Mouse (Mus musculus) lung, embryonic 16.5 days (tissue): ENCODE data around the gene Tle3. TPM values are rescaled to one million over a fixed set of nuclear protein-coding genes. Genes with fewer than 3 reads are reported as not detected.
A peak's percentile ranks its signal among the peaks of the same experiment; 100 is the strongest.

Experiments
- ATAC-seq: fragments of 200-750 bp; cut with Nextera tagmentation; 2 replicates; pipeline ENCODE4 v1.8.0; 2017; ENCODE audit warnings: low read depth, mild to moderate bottlenecking, moderate library complexity
- H3K27ac ChIP-seq: fragments of 300-500 bp; sonication (generic); 2 replicates; pipeline ENCODE4 v1.5.1; 2014; ENCODE audit warnings: mild to moderate bottlenecking, control low read depth, low read length
- H3K27me3 ChIP-seq: fragments of 300-500 bp; sonication (generic); 2 replicates; pipeline ENCODE4 v1.6.1; 2014; ENCODE audit warnings: low read depth, low read length, mixed read lengths; ENCODE audit not compliant: control insufficient read depth, insufficient read depth
- H3K36me3 ChIP-seq: fragments of 300-500 bp; sonication (generic); 2 replicates; pipeline ENCODE4 v1.6.1; 2014; ENCODE audit warnings: low read length; ENCODE audit not compliant: control insufficient read depth, insufficient read depth
- H3K4me1 ChIP-seq: fragments of 300-500 bp; sonication (generic); replicated peaks from 2 replicates; pipeline ENCODE4 v1.6.1; 2014; ENCODE audit warnings: low read length, mixed read lengths; ENCODE audit not compliant: control insufficient read depth, insufficient read depth
- H3K4me2 ChIP-seq: fragments of 300-500 bp; sonication (generic); 2 replicates; pipeline ENCODE4 v1.6.1; 2014; ENCODE audit warnings: low read depth, low read length, control low read depth
- H3K4me3 ChIP-seq: fragments of 300-500 bp; sonication (generic); 2 replicates; pipeline ENCODE4 v1.5.1; 2014; ENCODE audit warnings: mild to moderate bottlenecking, low read length, control low read depth
- H3K9ac ChIP-seq: fragments of 300-500 bp; sonication (generic); 2 replicates; pipeline ENCODE4 v1.6.1; 2014; ENCODE audit warnings: low read length, control low read depth
- H3K9me3 ChIP-seq: fragments of 300-500 bp; sonication (generic); 2 replicates; pipeline ENCODE4 v1.6.1; 2016; ENCODE audit warnings: low read length; ENCODE audit not compliant: control insufficient read depth
- WGBS: fragments of 180-500 bp; shearing (Covaris S2); extraction: QIAGEN DNeasy Blood & Tissue Kit; methylation state at CpG from one replicate; pipeline ENCODE4 v1.1.7; 2014; 5-methylcytosine and 5-hydroxymethylcytosine counted together
- polyA plus RNA-seq: library from polyadenylated mRNA; unstranded; fragments of >200 nt; fragmentation: Nextera tagmentation; extraction: Ambion mirVana; gene quantifications from 2 replicates; pipeline ENCODE4 v1.2.1, GENCODE M21; 2015

Tle3 gene
- polyA plus RNA-seq, 1 experiment from 2014 or later, result 23.4 TPM

DNA sequence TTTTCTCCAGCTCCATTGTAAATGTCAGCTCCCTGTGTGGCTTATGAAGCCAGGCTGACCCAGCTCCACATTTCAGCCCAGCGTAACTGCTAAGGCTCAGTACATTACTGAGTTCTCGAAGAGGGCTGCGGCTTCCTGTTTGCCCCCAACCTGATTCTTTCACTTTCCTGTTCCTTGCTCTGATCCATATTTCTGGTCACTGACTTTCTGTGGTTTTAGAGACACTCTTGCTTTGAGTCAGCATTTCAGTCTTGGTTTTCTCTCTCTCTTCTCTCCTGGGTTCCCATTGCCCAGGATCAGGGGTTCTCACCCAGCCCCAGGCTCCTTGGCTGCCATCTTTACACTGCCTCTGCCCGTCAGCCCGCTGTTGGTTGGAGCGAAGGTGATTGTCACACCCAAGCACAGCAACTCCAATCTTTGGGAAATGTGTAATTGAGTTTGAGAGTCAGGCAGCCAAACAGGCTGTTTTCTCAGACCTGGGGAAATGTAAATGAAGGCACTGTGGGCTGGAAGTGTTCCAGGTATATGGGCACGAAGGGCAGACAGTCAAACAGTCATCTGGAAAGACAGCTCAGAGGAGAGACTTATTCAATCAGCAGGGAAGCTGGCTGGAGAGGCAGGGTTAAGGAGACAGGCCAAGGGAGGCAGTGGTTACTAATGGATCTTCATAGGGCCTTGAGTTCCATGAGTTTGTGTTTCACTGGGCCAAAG is 39.8 kb upstream of the Tle3 start:
- H3K9ac ChIP-seq, result no peak overlapping the region
- ATAC-seq, result no peak
- no peak overlapping the region for H3K4me3 ChIP-seq
- no peaks in the 10 kb centered on the region for H3K36me3 ChIP-seq
- peaks cover 68% of the 10 kb centered on the region for H3K27me3 ChIP-seq
- H3K4me2 ChIP-seq, result no peak overlapping the region
- 79% methylated on average over 7 of the region's 7 CpGs for WGBS
- H3K9me3 ChIP-seq, result no peaks in the 10 kb centered on the region
- H3K27ac ChIP-seq, result no peak overlapping the region
- H3K4me1 ChIP-seq, result peaks cover 9% of the 10 kb centered on the region

DNA sequence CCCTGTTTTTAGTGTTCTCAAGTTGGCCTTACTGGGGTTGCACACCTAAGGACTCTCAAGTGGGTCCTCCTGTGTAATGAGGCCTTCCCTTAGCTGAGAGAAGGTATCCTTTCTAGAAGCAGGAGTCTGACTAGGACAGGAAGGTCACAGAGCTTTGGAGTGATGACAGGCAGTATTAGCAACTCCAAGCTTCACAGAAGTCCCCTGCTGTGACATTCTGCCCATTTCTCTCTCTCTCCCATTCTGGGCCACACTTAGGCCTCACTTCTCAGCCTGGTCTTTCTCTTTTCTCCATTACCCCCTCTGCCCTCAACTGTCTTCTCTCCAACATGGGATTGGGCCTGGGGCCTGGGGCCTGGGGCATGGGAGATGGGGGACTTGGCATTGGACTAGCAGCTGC is 36.0 kb upstream of the Tle3 start:
- peaks cover 58% of the 10 kb centered on the region for H3K27me3 ChIP-seq
- H3K4me1 ChIP-seq, result peaks cover 33% of the 10 kb centered on the region
- ATAC-seq, result no peak

DNA sequence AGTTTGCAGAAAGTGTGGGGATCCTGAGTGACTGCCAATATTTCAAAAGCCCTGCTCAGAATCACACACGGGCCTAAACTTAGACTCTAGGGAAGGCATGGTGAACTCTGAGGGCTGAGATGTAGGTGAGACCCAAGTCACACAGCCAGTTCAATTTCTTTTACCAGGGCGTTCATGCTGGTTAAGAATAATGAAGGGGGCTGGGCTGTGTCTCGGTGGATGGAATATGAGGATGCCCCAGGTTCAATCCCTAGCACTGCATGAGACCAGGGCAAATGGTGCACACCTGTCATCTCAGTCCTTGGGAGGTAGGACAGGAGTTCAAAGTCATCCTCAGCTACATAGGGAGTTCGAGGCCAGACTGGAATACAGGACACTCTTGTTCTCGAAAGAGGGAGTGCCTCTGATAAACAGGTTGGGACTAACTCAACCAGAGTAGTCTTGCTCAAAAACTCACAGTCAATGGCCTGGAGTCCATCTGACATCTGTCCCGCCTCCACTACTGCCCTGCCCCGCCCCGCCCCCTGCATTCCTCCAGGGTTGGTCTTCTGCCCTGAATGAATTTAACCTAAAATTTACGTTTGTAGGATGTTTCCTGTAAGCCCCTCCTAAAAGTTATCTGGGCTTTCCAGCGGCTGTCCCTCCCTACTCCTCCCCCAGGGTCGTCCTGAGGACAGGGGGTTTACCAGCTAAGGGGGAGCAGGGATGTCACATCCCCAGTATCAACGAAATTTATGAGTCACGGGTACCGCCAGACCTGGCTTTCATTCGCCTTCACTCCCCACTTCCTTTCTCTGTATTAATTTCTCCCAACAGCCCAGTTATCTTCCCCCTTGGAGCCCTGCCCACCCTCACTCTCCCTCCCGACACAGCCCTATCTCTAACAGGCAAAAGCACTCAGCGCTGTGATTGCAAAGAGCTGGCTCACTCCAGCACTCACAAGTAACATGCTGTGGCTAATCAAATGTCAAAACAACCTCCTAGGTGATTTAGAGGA is 35.3 kb upstream of the Tle3 start:
- 22% methylated on average over 17 of the region's 17 CpGs for WGBS
- no peak overlapping the region for H3K4me2 ChIP-seq
- ATAC-seq, result peak; percentile 80
- H3K4me1 ChIP-seq, result peaks cover 33% of the 10 kb centered on the region
- H3K27me3 ChIP-seq, result peaks cover 65% of the 10 kb centered on the region
- no peaks in the 10 kb centered on the region for H3K9me3 ChIP-seq
- no peaks in the 10 kb centered on the region for H3K36me3 ChIP-seq
- H3K4me3 ChIP-seq, result no peak overlapping the region
- no peak overlapping the region for H3K9ac ChIP-seq
- H3K27ac ChIP-seq, result no peak overlapping the region

More for the DNA sequence above, 36.0 kb upstream of the Tle3 start:
- no peak overlapping the region for H3K9ac ChIP-seq
- no peaks in the 10 kb centered on the region for H3K36me3 ChIP-seq
- H3K27ac ChIP-seq, result no peak overlapping the region
- no peak overlapping the region for H3K4me3 ChIP-seq
- no peaks in the 10 kb centered on the region for H3K9me3 ChIP-seq
- no peak overlapping the region for H3K4me2 ChIP-seq

DNA sequence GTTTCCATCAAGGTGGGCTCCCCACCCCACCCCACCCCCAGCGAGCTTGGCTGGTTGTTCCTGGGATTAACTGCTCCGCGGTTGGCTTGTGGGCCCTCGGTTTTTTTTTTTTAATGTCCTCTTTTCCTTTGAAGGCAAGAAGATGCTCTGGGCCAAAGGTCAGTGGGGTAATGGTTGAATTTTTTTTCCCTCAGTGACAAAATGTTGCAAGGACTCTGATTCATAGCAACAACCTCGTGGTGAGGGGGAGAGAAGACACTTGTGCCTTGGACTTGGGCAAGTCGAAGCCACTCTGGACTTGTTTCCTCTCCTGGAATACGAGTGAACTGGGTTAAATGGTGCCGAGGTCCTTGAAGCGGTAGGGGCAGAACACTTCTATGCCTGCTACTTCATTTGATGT is 34.5 kb upstream of the Tle3 start:
- Histone ChIP-seq H3K9me3 (no peaks in the 10 kb centered on the region), H3K36me3 (no peaks in the 10 kb centered on the region), H3K27ac (no peak overlapping the region), H3K4me1 (peaks cover 33% of the 10 kb centered on the region), H3K9ac (no peak overlapping the region), H3K4me3 (no peak overlapping the region), H3K27me3 (peaks cover 66% of the 10 kb centered on the region), H3K4me2 (no peak overlapping the region)
- ATAC-seq, result no peak
- WGBS, result 12% methylated on average over 9 of the region's 9 CpGs

DNA sequence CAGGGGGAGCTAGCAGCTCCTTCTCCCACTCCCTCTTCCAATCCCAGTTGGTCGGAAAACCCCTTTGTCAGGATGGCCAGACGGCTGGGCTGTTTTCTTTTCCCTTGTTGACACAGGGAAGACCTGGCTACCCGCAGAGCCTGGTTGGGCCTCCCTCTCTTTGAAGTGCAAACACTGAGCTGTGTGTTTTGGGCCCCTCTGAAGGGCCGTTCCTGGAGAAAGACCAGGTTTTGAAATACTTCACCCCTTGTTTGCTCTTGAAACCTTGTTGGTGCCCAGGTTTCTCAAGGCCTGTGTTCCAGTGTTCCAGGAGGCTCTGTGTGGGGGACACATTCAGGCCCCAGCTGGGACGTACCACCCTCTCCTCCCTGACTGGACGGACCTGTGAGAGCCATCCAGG is 32.9 kb upstream of the Tle3 start:
- Histone ChIP-seq H3K4me2 (no peak overlapping the region), H3K9ac (no peak overlapping the region), H3K36me3 (no peaks in the 10 kb centered on the region), H3K9me3 (no peaks in the 10 kb centered on the region), H3K27me3 (peaks cover 69% of the 10 kb centered on the region), H3K4me3 (no peak overlapping the region), H3K27ac (no peak overlapping the region), H3K4me1 (peaks cover 35% of the 10 kb centered on the region)
- peak; percentile 52; the same call in 1 of the 2 replicates for ATAC-seq
- 37% methylated on average over 6 of the region's 6 CpGs for WGBS

DNA sequence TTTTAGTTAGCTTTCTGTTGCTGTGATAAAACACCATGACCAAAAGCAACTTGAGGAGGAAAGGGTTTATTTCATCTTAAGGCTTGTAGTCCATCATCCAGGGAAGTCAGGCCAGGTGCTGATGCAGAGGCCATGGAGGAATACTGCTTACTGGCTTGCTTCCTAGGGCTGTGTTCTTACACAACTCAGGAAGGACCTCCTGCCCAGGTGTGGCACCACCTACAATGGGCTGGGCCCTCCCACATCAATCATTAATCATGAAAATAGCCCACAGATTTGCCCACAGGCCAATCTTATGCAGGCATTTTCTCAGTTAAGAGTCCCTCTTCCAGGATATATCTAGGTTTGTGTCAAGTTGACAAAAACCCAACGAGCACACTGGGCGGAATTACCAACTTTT is 31.8 kb upstream of the Tle3 start:
- Histone ChIP-seq H3K36me3 (no peaks in the 10 kb centered on the region), H3K4me1 (peaks cover 35% of the 10 kb centered on the region), H3K27ac (no peak overlapping the region), H3K4me3 (no peak overlapping the region), H3K9ac (no peak overlapping the region), H3K27me3 (peaks cover 73% of the 10 kb centered on the region), H3K9me3 (no peaks in the 10 kb centered on the region), H3K4me2 (no peak overlapping the region)
- WGBS, result 77% methylated on average over 2 of the region's 2 CpGs
- ATAC-seq, result no peak

- no peak overlapping the region for H3K4me3 ChIP-seq
- H3K4me2 ChIP-seq, result no peak overlapping the region
- ATAC-seq, result no peak
- 72% methylated on average over 6 of the region's 6 CpGs for WGBS
- H3K27me3 ChIP-seq, result peaks cover 69% of the 10 kb centered on the region
- no peak overlapping the region for H3K27ac ChIP-seq
- no peaks in the 10 kb centered on the region for H3K9me3 ChIP-seq
- H3K36me3 ChIP-seq, result no peaks in the 10 kb centered on the region
- peaks cover 28% of the 10 kb centered on the region for H3K4me1 ChIP-seq
- no peak overlapping the region for H3K9ac ChIP-seq
Observed at GRCm38 (mm10) chr9:61342297-61342696, 29.9 kb upstream of the Tle3 start.

- H3K4me1 ChIP-seq, result peaks cover 17% of the 10 kb centered on the region
- peaks cover 58% of the 10 kb centered on the region for H3K27me3 ChIP-seq
- no peaks in the 10 kb centered on the region for H3K9me3 ChIP-seq
- 53% methylated on average over 6 of the region's 6 CpGs for WGBS
- H3K27ac ChIP-seq, result no peak overlapping the region
- no peak overlapping the region for H3K9ac ChIP-seq
- no peak overlapping the region for H3K4me3 ChIP-seq
- no peak for ATAC-seq
- H3K36me3 ChIP-seq, result no peaks in the 10 kb centered on the region
- H3K4me2 ChIP-seq, result no peak overlapping the region
Observed at GRCm38 (mm10) chr9:61344684-61345083, 27.5 kb upstream of the Tle3 start.

DNA sequence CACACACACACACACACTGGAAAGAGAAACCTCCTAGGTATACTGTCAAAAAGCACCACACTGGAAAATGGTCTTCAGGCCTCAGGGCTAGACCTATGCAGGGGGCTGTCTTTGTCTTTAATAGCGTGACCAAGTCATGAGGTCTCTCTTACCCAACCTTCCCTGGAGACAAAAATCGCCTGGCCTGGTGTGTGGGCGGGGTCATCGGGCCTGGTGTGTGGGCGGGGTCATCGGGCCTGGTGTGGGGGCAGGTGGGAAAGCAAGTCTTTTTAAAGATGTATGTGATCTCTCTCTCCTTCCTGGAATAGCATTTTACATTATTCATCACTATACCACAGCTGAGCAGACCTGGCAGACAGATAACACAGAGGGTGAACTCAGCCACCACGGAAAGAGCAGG is 25.2 kb upstream of the Tle3 start:
- ATAC-seq, result no peak
- no peaks in the 10 kb centered on the region for H3K36me3 ChIP-seq
- H3K9me3 ChIP-seq, result no peaks in the 10 kb centered on the region
- no peak overlapping the region for H3K4me2 ChIP-seq
- peaks cover 31% of the 10 kb centered on the region for H3K4me1 ChIP-seq
- WGBS, result 34% methylated on average over 7 of the region's 7 CpGs
- no peak overlapping the region for H3K27ac ChIP-seq
- peaks cover 45% of the 10 kb centered on the region for H3K27me3 ChIP-seq
- no peak overlapping the region for H3K9ac ChIP-seq
- H3K4me3 ChIP-seq, result no peak overlapping the region
